Mouse (Mus musculus): Measurements from ENCODE around the gene Lrrc42. TPM values are rescaled to one million over a fixed set of nuclear protein-coding genes. Genes with fewer than 3 reads are reported as not detected.

Gene Lrrc42
- polyA plus RNA-seq, 1 experiment from 2014 or later: 76.5 TPM

GRCm38 (mm10) chr4:107285446-107286200, 32.3 kb upstream of the Lrrc42 start:
- Histone ChIP-seq H3K9me3 (no peaks in the 10 kb centered on the region), H3K4me3 (no peak overlapping the region), H3K36me3 (peaks cover 7% of the 10 kb centered on the region; the same call in 1 of the 2 replicates), H3K27me3 (ENCODE audit: insufficient read depth, poor library complexity, severe bottlenecking) (no peaks in the 10 kb centered on the region), H3K27ac (no peak overlapping the region), H3K4me1 (replicated peaks) (0 out of 2 replicates have a peak, but pooled peaks cover 5% of the 10 kb centered on the region)
- DNase-seq (ENCODE audit: low spot score): no peak
- 84% methylated on average over 3 of the region's 3 CpGs for WGBS

GRCm38 (mm10) chr4:107280843-107281475, 27.6 kb upstream of the Lrrc42 start:
- H3K4me3 ChIP-seq: no peak overlapping the region
- peaks cover 14% of the 10 kb centered on the region; the same call in 1 of the 2 replicates for H3K36me3 ChIP-seq
- H3K27ac ChIP-seq: no peak overlapping the region
- DNase-seq (ENCODE audit: low spot score): no peak
- no peaks in the 10 kb centered on the region for H3K9me3 ChIP-seq
- peaks cover 16% of the 10 kb centered on the region for H3K4me1 ChIP-seq (replicated peaks)
- 80% methylated on average over 7 of the region's 7 CpGs for WGBS
- H3K27me3 ChIP-seq (ENCODE audit: insufficient read depth, poor library complexity, severe bottlenecking): no peaks in the 10 kb centered on the region

- peaks cover 16% of the 10 kb centered on the region for H3K4me1 ChIP-seq (replicated peaks)
- peak; percentile 5 for DNase-seq (ENCODE audit: low spot score)
- H3K27ac ChIP-seq: no peak overlapping the region
- H3K4me3 ChIP-seq: no peak overlapping the region
- H3K27me3 ChIP-seq (ENCODE audit: insufficient read depth, poor library complexity, severe bottlenecking): no peaks in the 10 kb centered on the region
- H3K36me3 ChIP-seq: peaks cover 22% of the 10 kb centered on the region; the same call in 1 of the 2 replicates
- 16% methylated on average over 8 of the region's 8 CpGs for WGBS
- H3K9me3 ChIP-seq: no peaks in the 10 kb centered on the region
Measured at GRCm38 (mm10) chr4:107278188-107278707, 24.9 kb upstream of the Lrrc42 start.

- H3K9me3 ChIP-seq: no peaks in the 10 kb centered on the region
- H3K27ac ChIP-seq: no peak overlapping the region
- H3K4me3 ChIP-seq: no peak overlapping the region
- no peaks in the 10 kb centered on the region for H3K27me3 ChIP-seq (ENCODE audit: insufficient read depth, poor library complexity, severe bottlenecking)
- H3K4me1 ChIP-seq (replicated peaks): peaks cover 16% of the 10 kb centered on the region
- 0 out of 2 replicates have a peak, but pooled peaks cover 8% of the 10 kb centered on the region for H3K36me3 ChIP-seq
- no peak for DNase-seq (ENCODE audit: low spot score)
- WGBS: 88% methylated on average over 5 of the region's 5 CpGs
Measured at GRCm38 (mm10) chr4:107274511-107274910, 21.2 kb upstream of the Lrrc42 start.

- 92% methylated on average over 4 of the region's 4 CpGs for WGBS
- no peak overlapping the region for H3K27ac ChIP-seq
- no peak for DNase-seq (ENCODE audit: low spot score)
- peaks cover 10% of the 10 kb centered on the region for H3K4me1 ChIP-seq (replicated peaks)
- H3K9me3 ChIP-seq: no peaks in the 10 kb centered on the region
- H3K4me3 ChIP-seq: no peak overlapping the region
- no peaks in the 10 kb centered on the region for H3K27me3 ChIP-seq (ENCODE audit: insufficient read depth, poor library complexity, severe bottlenecking)
- H3K36me3 ChIP-seq: 0 out of 2 replicates have a peak, but pooled peaks cover 8% of the 10 kb centered on the region
Measured at GRCm38 (mm10) chr4:107273683-107274082, 20.4 kb upstream of the Lrrc42 start.

- Histone ChIP-seq H3K9me3 (peaks cover 5% of the 10 kb centered on the region), H3K4me1 (replicated peaks) (0 out of 2 replicates have a peak, but pooled peaks cover 4% of the 10 kb centered on the region), H3K4me3 (no peak overlapping the region), H3K27me3 (ENCODE audit: insufficient read depth, poor library complexity, severe bottlenecking) (no peaks in the 10 kb centered on the region), H3K36me3 (peaks cover 8% of the 10 kb centered on the region), H3K27ac (no peak overlapping the region)
- 78% methylated on average over 4 of the region's 4 CpGs for WGBS
- DNase-seq (ENCODE audit: low spot score): no peak
Measured at GRCm38 (mm10) chr4:107260001-107260400, 6.7 kb upstream of the Lrrc42 start.

GRCm38 (mm10) chr4:107254414-107254813, 1.1 kb upstream of the Lrrc42 start:
- peak; percentile 7 for DNase-seq (ENCODE audit: low spot score)

GRCm38 (mm10) chr4:107252522-107252921, 810 bp downstream of the Lrrc42 start:
- WGBS: under 1% methylated on average over 11 of the region's 11 CpGs
- Histone ChIP-seq H3K27me3 (ENCODE audit: insufficient read depth, poor library complexity, severe bottlenecking) (no peaks in the 10 kb centered on the region), H3K4me1 (replicated peaks) (peaks cover 52% of the 10 kb centered on the region), H3K9me3 (no peaks in the 10 kb centered on the region), H3K27ac (peak overlapping the region; percentile 97), H3K4me3 (peak overlapping the region; percentile 96), H3K36me3 (0 out of 2 replicates have a peak, but pooled peaks cover 1% of the 10 kb centered on the region)
- DNase-seq (ENCODE audit: low spot score): no peak

More at GRCm38 (mm10) chr4:107254414-107254813, 1.1 kb upstream of the Lrrc42 start:
- H3K9me3 ChIP-seq: no peaks in the 10 kb centered on the region
- 24% methylated on average over 3 of the region's 3 CpGs for WGBS
- no peaks in the 10 kb centered on the region for H3K36me3 ChIP-seq
- no peaks in the 10 kb centered on the region for H3K27me3 ChIP-seq (ENCODE audit: insufficient read depth, poor library complexity, severe bottlenecking)
- peak overlapping the region; percentile 96 for H3K4me3 ChIP-seq
- peaks cover 47% of the 10 kb centered on the region for H3K4me1 ChIP-seq (replicated peaks)
- H3K27ac ChIP-seq: peak overlapping the region; percentile 97

- peak; percentile 26 for DNase-seq (ENCODE audit: low spot score)
- Histone ChIP-seq H3K4me3 (no peak overlapping the region), H3K36me3 (peaks cover 13% of the 10 kb centered on the region), H3K27me3 (ENCODE audit: insufficient read depth, poor library complexity, severe bottlenecking) (no peaks in the 10 kb centered on the region), H3K27ac (no peak overlapping the region), H3K4me1 (replicated peaks) (peaks cover 47% of the 10 kb centered on the region), H3K9me3 (no peaks in the 10 kb centered on the region)
- 31% methylated on average over 4 of the region's 4 CpGs for WGBS
Measured at GRCm38 (mm10) chr4:107250494-107250893, 2.8 kb downstream of the Lrrc42 start.

GRCm38 (mm10) chr4:107249471-107249870, 3.9 kb downstream of the Lrrc42 start:
- Histone ChIP-seq H3K4me1 (replicated peaks) (peaks cover 46% of the 10 kb centered on the region), H3K27me3 (ENCODE audit: insufficient read depth, poor library complexity, severe bottlenecking) (no peaks in the 10 kb centered on the region), H3K27ac (no peak overlapping the region), H3K4me3 (no peak overlapping the region), H3K36me3 (peaks cover 21% of the 10 kb centered on the region), H3K9me3 (no peaks in the 10 kb centered on the region)
- DNase-seq (ENCODE audit: low spot score): peak; percentile 8
- WGBS: 61% methylated on average over 2 of the region's 2 CpGs

- H3K27ac ChIP-seq: no peak overlapping the region
- DNase-seq (ENCODE audit: low spot score): no peak
- no peaks in the 10 kb centered on the region for H3K27me3 ChIP-seq (ENCODE audit: insufficient read depth, poor library complexity, severe bottlenecking)
- 95% methylated on average over 3 of the region's 3 CpGs for WGBS
- H3K9me3 ChIP-seq: no peaks in the 10 kb centered on the region
- no peak overlapping the region for H3K4me3 ChIP-seq
- peaks cover 35% of the 10 kb centered on the region for H3K4me1 ChIP-seq (replicated peaks)
- peaks cover 33% of the 10 kb centered on the region for H3K36me3 ChIP-seq
Measured at GRCm38 (mm10) chr4:107248061-107248460, 5.3 kb downstream of the Lrrc42 start.

GRCm38 (mm10) chr4:107247110-107247509, 6.2 kb downstream of the Lrrc42 start:
- no peak for DNase-seq (ENCODE audit: low spot score)
- Histone ChIP-seq H3K36me3 (peaks cover 42% of the 10 kb centered on the region), H3K27me3 (ENCODE audit: insufficient read depth, poor library complexity, severe bottlenecking) (no peaks in the 10 kb centered on the region), H3K9me3 (no peaks in the 10 kb centered on the region), H3K4me1 (replicated peaks) (peaks cover 25% of the 10 kb centered on the region), H3K27ac (no peak overlapping the region), H3K4me3 (no peak overlapping the region)
- 87% methylated on average over 9 of the region's 9 CpGs for WGBS

- peaks cover 52% of the 10 kb centered on the region for H3K36me3 ChIP-seq
- no peaks in the 10 kb centered on the region for H3K27me3 ChIP-seq (ENCODE audit: insufficient read depth, poor library complexity, severe bottlenecking)
- 81% methylated on average over 1 of the region's 1 CpGs for WGBS
- H3K27ac ChIP-seq: no peak overlapping the region
- no peak for DNase-seq (ENCODE audit: low spot score)
- peaks cover 18% of the 10 kb centered on the region for H3K4me1 ChIP-seq (replicated peaks)
- H3K4me3 ChIP-seq: no peak overlapping the region
- no peaks in the 10 kb centered on the region for H3K9me3 ChIP-seq
Measured at GRCm38 (mm10) chr4:107246040-107246439, 7.3 kb downstream of the Lrrc42 start.
